Mouse (Mus musculus) limb, embryonic 15.5 days (tissue): Measurements from ENCODE around the gene Pkn1. TPM values are rescaled to one million over a fixed set of nuclear protein-coding genes. Genes with fewer than 3 reads are reported as not detected.

ENCODE experiments used
- ATAC-seq: fragments of 200-750 bp; cut with Nextera tagmentation; 2 replicates; pipeline ENCODE4 v1.8.0; 2017; ENCODE audit warnings: low read depth, moderate TSS enrichment; ENCODE audit not compliant: insufficient number of reproducible peaks, low FRiP score, low TSS enrichment
- H3K27ac ChIP-seq: fragments of 300-500 bp; sonication (generic); 2 replicates; pipeline ENCODE4 v1.5.1; 2015; ENCODE audit warnings: moderate library complexity, mild to moderate bottlenecking, inconsistent platforms
- H3K27me3 ChIP-seq: fragments of 300-500 bp; sonication (generic); 2 replicates; pipeline ENCODE4 v1.6.1; 2015; ENCODE audit warnings: inconsistent platforms
- H3K36me3 ChIP-seq: fragments of 300-500 bp; sonication (generic); 2 replicates; pipeline ENCODE4 v1.6.1; 2015; ENCODE audit warnings: inconsistent platforms
- H3K4me1 ChIP-seq: fragments of 300-500 bp; sonication (generic); 2 replicates; pipeline ENCODE4 v1.6.1; 2015; ENCODE audit warnings: inconsistent platforms
- H3K4me2 ChIP-seq: fragments of 300-500 bp; sonication (generic); 2 replicates; pipeline ENCODE4 v1.6.1; 2015; ENCODE audit warnings: mild to moderate bottlenecking, inconsistent platforms
- H3K4me3 ChIP-seq: fragments of 300-500 bp; sonication (generic); 2 replicates; pipeline ENCODE4 v1.5.1; 2015; ENCODE audit warnings: mild to moderate bottlenecking, inconsistent platforms
- H3K9ac ChIP-seq: fragments of 300-500 bp; sonication (generic); 2 replicates; pipeline ENCODE4 v1.6.1; 2015; ENCODE audit warnings: inconsistent platforms
- H3K9me3 ChIP-seq: fragments of 300-500 bp; sonication (generic); 2 replicates; pipeline ENCODE4 v1.6.1; 2016; ENCODE audit warnings: inconsistent platforms
- WGBS: fragments of 180-500 bp; shearing (Covaris S2); methylation state at CpG from one replicate; pipeline ENCODE4 v1.1.7; 2015; 5-methylcytosine and 5-hydroxymethylcytosine counted together
- polyA plus RNA-seq: library from polyadenylated mRNA; unstranded; fragments of >200 nt; fragmentation: Nextera tagmentation; extraction: Ambion mirVana; gene quantifications from 2 replicates; pipeline ENCODE4 v1.2.1, GENCODE M21; 2015

The Pkn1 gene
- polyA plus RNA-seq, 1 experiment from 2014 or later, result 20.0 TPM

- Histone ChIP-seq H3K9ac (no peak overlapping the region), H3K9me3 (no peaks in the 10 kb centered on the region), H3K4me3 (no peak overlapping the region), H3K27me3 (no peaks in the 10 kb centered on the region), H3K4me1 (no peaks in the 10 kb centered on the region), H3K36me3 (no peaks in the 10 kb centered on the region), H3K27ac (no peak overlapping the region), H3K4me2 (no peak overlapping the region)
- WGBS, result 79% methylated on average over 7 of the region's 7 CpGs
- ATAC-seq, result no peak
These were observed 66.8 kb downstream of the Pkn1 start for GRCm38 (mm10) chr8:83632083-83632707.

GRCm38 (mm10) chr8:83625676-83626299 is 73.2 kb downstream of the Pkn1 start:
- ATAC-seq, result no peak

GRCm38 (mm10) chr8:83624739-83625138 is 74.2 kb downstream of the Pkn1 start:
- 50% methylated on average over 3 of the region's 3 CpGs for WGBS
- H3K4me3 ChIP-seq, result no peak overlapping the region
- 0 out of 2 replicates have a peak, but pooled peaks cover 8% of the 10 kb centered on the region for H3K4me1 ChIP-seq
- H3K4me2 ChIP-seq, result no peak overlapping the region
- no peak overlapping the region for H3K27ac ChIP-seq
- ATAC-seq, result no peak
- no peaks in the 10 kb centered on the region for H3K27me3 ChIP-seq
- H3K9me3 ChIP-seq, result no peaks in the 10 kb centered on the region
- H3K36me3 ChIP-seq, result no peaks in the 10 kb centered on the region
- H3K9ac ChIP-seq, result no peak overlapping the region

More at GRCm38 (mm10) chr8:83625676-83626299, 73.2 kb downstream of the Pkn1 start:
- 79% methylated on average over 6 of the region's 6 CpGs for WGBS
- Histone ChIP-seq H3K4me2 (no peak overlapping the region), H3K27me3 (no peaks in the 10 kb centered on the region), H3K27ac (no peak overlapping the region), H3K9me3 (no peaks in the 10 kb centered on the region), H3K4me1 (0 out of 2 replicates have a peak, but pooled peaks cover 8% of the 10 kb centered on the region), H3K9ac (no peak overlapping the region), H3K4me3 (no peak overlapping the region), H3K36me3 (no peaks in the 10 kb centered on the region)

GRCm38 (mm10) chr8:83623549-83623948 is 75.4 kb downstream of the Pkn1 start:
- Histone ChIP-seq H3K27ac (no peak overlapping the region), H3K36me3 (no peaks in the 10 kb centered on the region), H3K4me1 (0 out of 2 replicates have a peak, but pooled peaks cover 10% of the 10 kb centered on the region), H3K9ac (no peak overlapping the region), H3K27me3 (no peaks in the 10 kb centered on the region), H3K4me3 (no peak overlapping the region), H3K9me3 (no peaks in the 10 kb centered on the region), H3K4me2 (no peak overlapping the region)
- ATAC-seq, result no peak
- WGBS, result 86% methylated on average over 7 of the region's 7 CpGs

GRCm38 (mm10) chr8:83622389-83622989 is 76.5 kb downstream of the Pkn1 start:
- 10% methylated on average over 23 of the region's 23 CpGs for WGBS
- no peaks in the 10 kb centered on the region for H3K36me3 ChIP-seq
- H3K9me3 ChIP-seq, result no peaks in the 10 kb centered on the region
- peak overlapping the region; percentile 50 for H3K9ac ChIP-seq
- peak; percentile 70 for ATAC-seq
- H3K27me3 ChIP-seq, result no peaks in the 10 kb centered on the region
- H3K27ac ChIP-seq, result no peak overlapping the region
- peak overlapping the region; percentile 40 for H3K4me3 ChIP-seq
- peak overlapping the region; percentile 81 for H3K4me2 ChIP-seq
- H3K4me1 ChIP-seq, result 0 out of 2 replicates have a peak, but pooled peaks cover 10% of the 10 kb centered on the region

GRCm38 (mm10) chr8:83621691-83622388 is 77.1 kb downstream of the Pkn1 start:
- Histone ChIP-seq H3K4me3 (peak overlapping the region; percentile 40), H3K4me1 (0 out of 2 replicates have a peak, but pooled peaks cover 10% of the 10 kb centered on the region), H3K36me3 (no peaks in the 10 kb centered on the region), H3K4me2 (peak overlapping the region; percentile 81), H3K9ac (peak overlapping the region; percentile 50), H3K9me3 (no peaks in the 10 kb centered on the region), H3K27me3 (no peaks in the 10 kb centered on the region), H3K27ac (no peak overlapping the region)
- 46% methylated on average over 15 of the region's 15 CpGs for WGBS
- ATAC-seq, result peak; percentile 11; the same call in 1 of the 2 replicates

- peak; percentile 72 for ATAC-seq
- Histone ChIP-seq H3K4me1 (0 out of 2 replicates have a peak, but pooled peaks cover 10% of the 10 kb centered on the region), H3K27me3 (no peaks in the 10 kb centered on the region), H3K9me3 (no peaks in the 10 kb centered on the region), H3K36me3 (no peaks in the 10 kb centered on the region), H3K9ac (no peak overlapping the region), H3K27ac (peak overlapping the region; percentile 83), H3K4me3 (no peak overlapping the region), H3K4me2 (no peak overlapping the region)
- WGBS, result 69% methylated on average over 9 of the region's 9 CpGs
These were observed 79.3 kb downstream of the Pkn1 start for GRCm38 (mm10) chr8:83619568-83620285.

GRCm38 (mm10) chr8:83618566-83618965 is 80.4 kb downstream of the Pkn1 start:
- no peak for ATAC-seq
- WGBS, result 98% methylated on average over 2 of the region's 2 CpGs
- no peak overlapping the region for H3K27ac ChIP-seq
- H3K9me3 ChIP-seq, result no peaks in the 10 kb centered on the region
- H3K36me3 ChIP-seq, result peaks cover 8% of the 10 kb centered on the region; the same call in 1 of the 2 replicates
- no peak overlapping the region for H3K4me3 ChIP-seq
- H3K27me3 ChIP-seq, result no peaks in the 10 kb centered on the region
- H3K4me1 ChIP-seq, result 0 out of 2 replicates have a peak, but pooled peaks cover 10% of the 10 kb centered on the region
- no peak overlapping the region for H3K9ac ChIP-seq
- H3K4me2 ChIP-seq, result no peak overlapping the region

GRCm38 (mm10) chr8:83617111-83617510 is 81.9 kb downstream of the Pkn1 start:
- H3K4me1 ChIP-seq, result 0 out of 2 replicates have a peak, but pooled peaks cover 8% of the 10 kb centered on the region
- no peak overlapping the region for H3K9ac ChIP-seq
- no peak for ATAC-seq
- peaks cover 22% of the 10 kb centered on the region for H3K36me3 ChIP-seq
- no peaks in the 10 kb centered on the region for H3K9me3 ChIP-seq
- H3K27ac ChIP-seq, result no peak overlapping the region
- H3K4me3 ChIP-seq, result no peak overlapping the region
- 79% methylated on average over 2 of the region's 2 CpGs for WGBS
- H3K27me3 ChIP-seq, result no peaks in the 10 kb centered on the region
- no peak overlapping the region for H3K4me2 ChIP-seq

- Histone ChIP-seq H3K27ac (no peak overlapping the region), H3K4me3 (no peak overlapping the region), H3K36me3 (peaks cover 27% of the 10 kb centered on the region), H3K9ac (no peak overlapping the region), H3K9me3 (no peaks in the 10 kb centered on the region), H3K27me3 (no peaks in the 10 kb centered on the region), H3K4me2 (no peak overlapping the region), H3K4me1 (0 out of 2 replicates have a peak, but pooled peaks cover 4% of the 10 kb centered on the region)
- ATAC-seq, result no peak
These were observed 82.4 kb downstream of the Pkn1 start for GRCm38 (mm10) chr8:83616625-83617024.
